Mouse (Mus musculus) embryonic facial prominence, embryonic 11.5 days (tissue): ENCODE measurements around the gene Crabp1. TPM values are rescaled to one million over a fixed set of nuclear protein-coding genes. Genes with fewer than 3 reads are reported as not detected.

Experiments
- ATAC-seq: fragments of 200-750 bp; cut with Nextera tagmentation; replicated peaks from 2 replicates; pipeline ENCODE4 v1.8.0; 2017; ENCODE audit warnings: low read depth; ENCODE audit not compliant: insufficient number of reproducible peaks, low FRiP score, low TSS enrichment
- DNase-seq: peaks from one replicate; pipeline ENCODE4 v3.0.0-alpha.2; 2015; ENCODE audit warnings: low spot score
- H3K27ac ChIP-seq: fragments of 300-500 bp; sonication (generic); replicated peaks from 2 replicates; pipeline ENCODE4 v1.5.1; 2014; ENCODE audit warnings: mild to moderate bottlenecking, low read depth, low read length, control low read depth
- H3K27me3 ChIP-seq: fragments of 300-500 bp; sonication (generic); 2 replicates; pipeline ENCODE4 v1.6.1; 2014; ENCODE audit warnings: mild to moderate bottlenecking, low read length, moderate library complexity, mixed read lengths; ENCODE audit not compliant: control insufficient read depth, insufficient read depth
- H3K36me3 ChIP-seq: fragments of 300-500 bp; sonication (generic); replicated peaks from 2 replicates; pipeline ENCODE4 v1.6.1; 2014; ENCODE audit warnings: low read depth, mild to moderate bottlenecking, low read length, moderate library complexity, mixed read lengths; ENCODE audit not compliant: control insufficient read depth, insufficient read depth
- H3K4me1 ChIP-seq: fragments of 300-500 bp; sonication (generic); 2 replicates; pipeline ENCODE4 v1.6.1; 2014; ENCODE audit warnings: low read length, mixed read lengths; ENCODE audit not compliant: control insufficient read depth, insufficient read depth
- H3K4me2 ChIP-seq: fragments of 300-500 bp; sonication (generic); 2 replicates; pipeline ENCODE4 v1.6.1; 2014; ENCODE audit warnings: low read depth, mild to moderate bottlenecking, control low read depth, low read length, moderate library complexity
- H3K4me3 ChIP-seq: fragments of 300-500 bp; sonication (generic); 2 replicates; pipeline ENCODE4 v1.5.1; 2014; ENCODE audit warnings: low read depth, low read length, control low read depth
- H3K9ac ChIP-seq: fragments of 300-500 bp; sonication (generic); replicated peaks from 2 replicates; pipeline ENCODE4 v1.6.1; 2014; ENCODE audit warnings: mild to moderate bottlenecking, control low read depth, low read length
- H3K9me3 ChIP-seq: fragments of 300-500 bp; sonication (generic); replicated peaks from 2 replicates; pipeline ENCODE4 v1.6.1; 2016; ENCODE audit warnings: mild to moderate bottlenecking, low read length, inconsistent platforms, mixed read lengths; ENCODE audit not compliant: control insufficient read depth
- WGBS: fragments of 180-500 bp; shearing (Covaris S2); extraction: QIAGEN DNeasy Blood & Tissue Kit; methylation state at CpG from one replicate; pipeline ENCODE4 v1.1.7; 2014; 5-methylcytosine and 5-hydroxymethylcytosine counted together
- polyA plus RNA-seq: library from polyadenylated mRNA; unstranded; fragments of >200 nt; fragmentation: Nextera tagmentation; extraction: Ambion mirVana; gene quantifications from 2 replicates; pipeline ENCODE4 v1.2.1, GENCODE M21; 2014

Gene Crabp1
- polyA plus RNA-seq, 1 experiment from 2014 or later, result 962 TPM

GRCm38 (mm10) chr9:54752201-54752943 lies 12.2 kb upstream of the Crabp1 start:
- DNase-seq (peak; percentile 45), ATAC-seq (peak; percentile 40; the same call in 1 of the 2 replicates)
- Histone ChIP-seq H3K36me3 (no peaks in the 10 kb centered on the region), H3K9me3 (no peaks in the 10 kb centered on the region), H3K4me3 (no peak overlapping the region), H3K4me1 (peaks cover 4% of the 10 kb centered on the region; the same call in 1 of the 2 replicates), H3K4me2 (no peak overlapping the region), H3K9ac (peak overlapping the region; percentile 15), H3K27me3 (no peaks in the 10 kb centered on the region), H3K27ac (no peak overlapping the region)
- 29% methylated on average over 21 of the region's 21 CpGs for WGBS

DNA sequence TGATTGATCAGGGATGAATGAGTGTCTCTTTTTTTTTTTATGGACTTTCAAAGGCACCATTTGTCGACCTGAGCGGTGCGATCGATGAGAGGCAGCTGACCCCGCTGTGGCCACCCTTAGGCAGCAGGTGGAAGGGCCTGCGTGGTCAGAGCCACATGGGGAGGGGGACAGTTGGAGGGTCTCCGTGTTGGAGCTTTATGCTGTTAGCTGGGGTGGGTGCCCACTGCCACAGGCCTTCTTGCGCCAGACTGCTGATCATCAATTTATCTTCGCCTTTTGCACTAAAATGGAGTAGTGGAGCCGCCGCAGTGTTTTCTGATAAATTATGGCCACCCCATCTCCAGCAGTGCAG lies 11.6 kb upstream of the Crabp1 start:
- H3K27me3 ChIP-seq, result no peaks in the 10 kb centered on the region
- no peak overlapping the region for H3K4me2 ChIP-seq
- ATAC-seq (no peak), DNase-seq (no peak)
- H3K36me3 ChIP-seq, result no peaks in the 10 kb centered on the region
- peaks cover 4% of the 10 kb centered on the region; the same call in 1 of the 2 replicates for H3K4me1 ChIP-seq
- H3K9me3 ChIP-seq, result no peaks in the 10 kb centered on the region
- no peak overlapping the region for H3K4me3 ChIP-seq
- no peak overlapping the region; the same call in 1 of the 2 replicates for H3K9ac ChIP-seq
- H3K27ac ChIP-seq, result no peak overlapping the region
- 46% methylated on average over 11 of the region's 11 CpGs for WGBS

DNA sequence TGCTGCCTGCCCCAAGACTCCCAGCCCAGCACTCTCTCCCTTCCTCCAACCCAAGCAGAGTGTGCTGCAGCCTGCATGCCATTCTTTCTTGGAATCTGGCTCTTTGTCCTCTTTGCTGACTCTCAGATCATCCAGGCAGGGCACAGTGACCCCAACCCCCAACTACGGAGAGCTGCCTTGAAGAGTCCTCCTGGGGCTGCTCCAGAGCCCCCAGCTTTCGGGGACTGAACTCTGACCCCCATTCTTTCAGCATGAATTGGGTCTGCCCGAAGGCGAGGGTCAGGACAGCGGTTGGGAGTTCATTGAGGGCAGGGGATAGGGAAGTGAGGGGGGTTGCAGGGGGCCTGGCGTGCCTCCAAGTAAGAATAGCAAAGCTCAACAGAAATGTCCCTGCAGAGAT lies 5.0 kb upstream of the Crabp1 start:
- H3K4me3 ChIP-seq, result no peak overlapping the region
- no peaks in the 10 kb centered on the region for H3K36me3 ChIP-seq
- H3K9me3 ChIP-seq, result no peaks in the 10 kb centered on the region
- no peaks in the 10 kb centered on the region for H3K27me3 ChIP-seq
- no peak overlapping the region for H3K27ac ChIP-seq
- DNase-seq (peak; percentile 18), ATAC-seq (no peak)
- H3K4me1 ChIP-seq, result no peaks in the 10 kb centered on the region; the same call in 1 of the 2 replicates
- H3K9ac ChIP-seq, result peak overlapping the region; percentile 29; the same call in 1 of the 2 replicates
- no peak overlapping the region for H3K4me2 ChIP-seq
- 6% methylated on average over 6 of the region's 6 CpGs for WGBS

GRCm38 (mm10) chr9:54764091-54764490 lies 457 bp upstream of the Crabp1 start:
- peaks cover 3% of the 10 kb centered on the region for H3K4me1 ChIP-seq
- no peak overlapping the region for H3K9ac ChIP-seq
- H3K4me3 ChIP-seq, result peak overlapping the region; percentile 46
- ATAC-seq, result no peak
- H3K27me3 ChIP-seq, result no peaks in the 10 kb centered on the region; the same call in 1 of the 2 replicates
- DNase-seq, result peak; percentile 38
- peak overlapping the region; percentile 80 for H3K4me2 ChIP-seq
- H3K27ac ChIP-seq, result no peak overlapping the region
- 17% methylated on average over 12 of the region's 12 CpGs for WGBS
- H3K36me3 ChIP-seq, result no peaks in the 10 kb centered on the region
- no peaks in the 10 kb centered on the region for H3K9me3 ChIP-seq

- WGBS, result under 1% methylated on average over 41 of the region's 41 CpGs
- Histone ChIP-seq H3K4me3 (peak overlapping the region; percentile 46), H3K36me3 (no peaks in the 10 kb centered on the region), H3K9ac (peak overlapping the region; percentile 61), H3K27ac (no peak overlapping the region; the same call in 1 of the 2 replicates), H3K9me3 (no peaks in the 10 kb centered on the region), H3K4me2 (peak overlapping the region; percentile 80), H3K27me3 (no peaks in the 10 kb centered on the region; the same call in 1 of the 2 replicates), H3K4me1 (peaks cover 6% of the 10 kb centered on the region)
- DNase-seq (peak; percentile 68), ATAC-seq (peak; percentile 31; the same call in 1 of the 2 replicates)
Observed at GRCm38 (mm10) chr9:54765336-54766085, 963 bp downstream of the Crabp1 start.

DNA sequence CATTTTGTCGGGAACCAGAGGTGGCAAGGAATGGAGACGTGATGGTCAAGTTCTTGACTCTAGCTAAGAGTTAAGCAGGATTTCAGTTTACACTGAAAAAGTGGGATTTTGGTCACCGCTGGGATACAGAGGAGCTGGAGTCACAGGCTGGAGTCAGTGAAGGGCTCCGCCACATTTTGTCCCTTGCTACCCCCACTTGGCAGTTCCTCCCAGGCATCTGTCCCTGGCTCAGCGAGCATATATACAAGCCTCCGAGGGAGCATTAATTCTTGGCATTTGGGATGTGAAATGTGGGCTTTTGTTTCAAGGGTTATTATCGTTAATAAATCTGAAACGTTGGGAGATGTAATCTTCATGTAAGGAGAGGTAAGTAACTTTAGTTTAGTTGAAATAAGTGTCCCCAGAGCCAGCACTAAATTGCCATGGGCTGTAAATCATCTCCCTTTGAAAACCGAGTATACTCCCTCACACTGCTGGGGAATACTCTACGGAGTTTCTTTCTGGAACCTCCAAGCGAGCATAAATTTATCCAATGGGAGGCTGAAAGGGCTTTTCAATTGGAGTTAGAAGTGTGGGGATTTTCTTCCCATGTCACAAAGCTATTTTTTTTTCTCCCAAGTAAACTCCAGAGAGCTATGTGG lies 5.7 kb downstream of the Crabp1 start:
- 59% methylated on average over 11 of the region's 11 CpGs for WGBS
- Histone ChIP-seq H3K4me2 (no peak overlapping the region), H3K9me3 (no peaks in the 10 kb centered on the region), H3K4me1 (peaks cover 4% of the 10 kb centered on the region), H3K4me3 (no peak overlapping the region), H3K27ac (0 out of 2 replicates have a peak overlapping the region, but pooled peaks have one; percentile 38), H3K27me3 (no peaks in the 10 kb centered on the region; the same call in 1 of the 2 replicates), H3K9ac (no peak overlapping the region), H3K36me3 (no peaks in the 10 kb centered on the region; the same call in 1 of the 2 replicates)
- DNase-seq (no peak), ATAC-seq (no peak)

DNA sequence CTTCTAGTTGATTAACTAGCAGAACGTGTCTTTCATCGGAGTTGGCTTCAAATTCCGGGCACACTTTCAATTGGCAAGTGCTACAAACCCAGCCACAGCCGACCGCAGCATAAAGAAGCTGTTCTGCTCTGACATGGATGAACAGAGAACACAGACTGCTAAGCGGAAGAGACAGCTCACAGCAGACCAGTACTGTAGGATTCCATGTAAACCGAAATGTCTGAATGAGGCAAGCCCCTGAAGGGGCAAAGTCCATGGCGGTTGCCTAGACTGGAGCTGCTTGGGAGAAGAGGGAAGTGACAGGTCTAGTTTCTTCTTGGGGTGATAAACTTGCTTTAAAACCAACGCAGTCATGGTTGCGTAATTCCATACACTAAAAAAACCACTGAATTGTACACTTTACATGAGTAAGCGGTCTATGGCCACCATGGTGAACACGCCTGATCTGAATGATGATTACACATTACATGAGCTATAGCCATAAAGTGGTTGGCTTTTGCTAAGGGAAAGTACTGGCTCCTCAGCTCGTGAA lies 12.0 kb downstream of the Crabp1 start:
- H3K4me3 ChIP-seq, result no peak overlapping the region
- DNase-seq (no peak), ATAC-seq (no peak)
- H3K9ac ChIP-seq, result no peak overlapping the region
- no peaks in the 10 kb centered on the region for H3K4me1 ChIP-seq
- no peak overlapping the region for H3K4me2 ChIP-seq
- no peaks in the 10 kb centered on the region; the same call in none of the 2 replicates for H3K36me3 ChIP-seq
- H3K27me3 ChIP-seq, result no peaks in the 10 kb centered on the region
- 92% methylated on average over 13 of the region's 13 CpGs for WGBS
- no peaks in the 10 kb centered on the region for H3K9me3 ChIP-seq
- H3K27ac ChIP-seq, result no peak overlapping the region
